Mouse (Mus musculus) ovary, adult 10 weeks (tissue): ENCODE measurements around the gene Gm20489. TPM values are rescaled to one million over a fixed set of nuclear protein-coding genes. Genes with fewer than 3 reads are reported as not detected.

Experiments
- polyA plus RNA-seq: library from polyadenylated mRNA; stranded (reverse); fragments of 350-450 nt; fragmentation: Illumina TruSeq; extraction: RNeasy Lipid Tissue Mini Kit (QIAGEN cat#74804); gene quantifications from one replicate; pipeline ENCODE4 v1.2.3, GENCODE M21; 2014

Gene Gm20489
- polyA plus RNA-seq = 0.51 TPM

DNA sequence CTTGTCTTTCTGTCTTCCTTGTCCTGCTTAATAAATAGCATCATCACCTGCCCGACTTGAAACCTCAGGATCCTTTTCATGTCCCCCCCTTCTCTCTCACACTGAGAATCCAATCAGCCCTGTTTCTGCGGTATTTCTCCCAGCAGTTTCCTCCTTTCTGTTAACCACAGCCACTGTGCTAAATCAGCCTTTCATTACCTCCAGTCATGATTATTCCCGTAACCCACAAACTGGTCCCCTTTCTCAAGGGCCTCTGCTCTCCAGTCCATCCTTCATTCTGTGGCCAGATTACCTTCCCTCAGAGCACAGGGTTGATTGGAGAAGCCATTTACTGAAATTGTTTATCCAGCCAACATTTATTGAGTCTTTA, at the start of gene Gm20489:
TSS of gene Gm20489 (minus strand) at position 269 of the 370 bp plus-strand sequence.

GRCm38 (mm10) chrX:101299055-101299454, 30.2 kb upstream of the Gm20489 start, which contains the start of gene Nlgn3:
Nlgn3 (plus strand) TSS chrX:101299168.

GRCm38 (mm10) chrX:101273875-101274738, 5.3 kb upstream of the Gm20489 start, which contains the start of gene Med12:
Med12 (plus strand) TSS chrX:101274030.

DNA sequence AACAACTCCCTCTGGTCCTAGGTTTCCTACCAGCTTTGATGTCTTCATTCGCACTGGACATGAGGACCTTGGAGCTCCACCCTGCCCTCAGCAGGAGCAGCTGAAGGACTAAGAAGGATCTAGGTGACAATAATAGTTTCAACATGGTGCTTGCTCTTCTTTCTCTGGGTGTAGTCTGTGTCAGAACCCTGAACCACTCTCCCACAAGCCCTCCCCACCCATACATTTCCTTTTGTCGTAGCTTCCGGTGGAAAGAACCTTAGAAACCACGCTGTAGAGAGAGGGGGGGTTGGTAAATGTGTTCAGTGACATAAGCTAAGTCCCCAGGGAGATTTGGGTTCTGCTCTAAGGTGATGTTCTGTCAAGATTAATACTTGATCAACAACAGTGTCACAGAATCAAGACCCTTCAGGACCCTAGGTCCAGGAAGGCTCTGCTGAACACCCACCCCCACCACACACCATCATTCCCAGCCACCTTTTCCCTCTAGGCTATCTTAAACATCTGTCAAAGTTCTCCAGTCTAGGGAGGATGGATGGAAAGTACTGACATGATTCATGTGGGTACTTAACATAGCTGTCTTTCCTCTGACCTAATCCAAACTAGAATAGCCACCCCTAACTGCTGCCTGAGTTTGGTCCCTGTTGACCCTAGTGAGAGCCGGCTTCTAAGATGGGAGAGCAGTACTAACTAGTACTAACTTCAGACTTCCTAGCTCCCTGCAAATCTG, 633 bp downstream of the Gm20489 start, which contains the start of gene Il2rg:
TSS of gene Il2rg (minus strand) at position 231 of the 730 bp plus-strand sequence.

GRCm38 (mm10) chrX:101263892-101264291, 4.9 kb downstream of the Gm20489 start, which contains the start of gene Gm614:
Gm614 (minus strand) TSS chrX:101263992.

DNA sequence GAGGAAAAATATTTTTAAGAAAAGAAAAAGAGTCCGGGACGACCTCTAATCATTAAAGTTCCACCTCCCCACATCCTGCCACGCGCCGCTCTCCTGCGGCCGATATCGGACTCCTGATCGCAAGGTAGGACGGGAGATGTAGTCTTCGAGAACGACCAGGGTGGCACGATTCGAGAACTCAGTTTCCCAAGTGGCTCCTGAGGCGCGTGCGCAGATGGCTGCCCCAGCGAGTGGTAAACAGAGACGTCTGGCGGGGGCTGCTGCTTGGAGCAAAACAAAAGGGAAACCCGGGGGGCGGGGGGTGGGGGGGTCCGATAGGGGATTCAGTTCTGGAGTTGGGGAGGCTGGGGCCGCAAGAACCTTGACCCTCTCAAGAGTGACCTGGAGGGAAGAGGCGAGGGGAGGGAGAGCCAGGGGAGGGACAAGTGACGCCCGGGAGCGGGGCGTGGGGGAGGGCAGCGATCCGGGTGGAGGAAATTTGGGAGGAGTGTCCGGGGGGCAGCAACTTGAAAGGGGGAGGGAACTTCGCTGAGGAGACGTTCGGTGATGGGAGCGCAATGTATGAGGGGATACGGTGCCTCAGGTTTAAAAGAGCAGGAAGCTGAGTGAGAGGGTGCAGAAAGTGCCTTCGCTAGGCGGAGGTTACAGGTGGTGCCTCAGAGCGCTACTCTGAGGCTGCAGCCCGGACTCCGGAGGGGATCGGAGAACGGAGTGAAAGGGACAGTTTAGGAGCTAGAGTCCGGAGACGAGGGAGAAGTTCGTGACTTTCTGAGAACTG, 14.7 kb downstream of the Gm20489 start, which contains the start of gene Foxo4:
TSS of gene Foxo4 (plus strand) at position 577 of the 778 bp plus-strand sequence.

DNA sequence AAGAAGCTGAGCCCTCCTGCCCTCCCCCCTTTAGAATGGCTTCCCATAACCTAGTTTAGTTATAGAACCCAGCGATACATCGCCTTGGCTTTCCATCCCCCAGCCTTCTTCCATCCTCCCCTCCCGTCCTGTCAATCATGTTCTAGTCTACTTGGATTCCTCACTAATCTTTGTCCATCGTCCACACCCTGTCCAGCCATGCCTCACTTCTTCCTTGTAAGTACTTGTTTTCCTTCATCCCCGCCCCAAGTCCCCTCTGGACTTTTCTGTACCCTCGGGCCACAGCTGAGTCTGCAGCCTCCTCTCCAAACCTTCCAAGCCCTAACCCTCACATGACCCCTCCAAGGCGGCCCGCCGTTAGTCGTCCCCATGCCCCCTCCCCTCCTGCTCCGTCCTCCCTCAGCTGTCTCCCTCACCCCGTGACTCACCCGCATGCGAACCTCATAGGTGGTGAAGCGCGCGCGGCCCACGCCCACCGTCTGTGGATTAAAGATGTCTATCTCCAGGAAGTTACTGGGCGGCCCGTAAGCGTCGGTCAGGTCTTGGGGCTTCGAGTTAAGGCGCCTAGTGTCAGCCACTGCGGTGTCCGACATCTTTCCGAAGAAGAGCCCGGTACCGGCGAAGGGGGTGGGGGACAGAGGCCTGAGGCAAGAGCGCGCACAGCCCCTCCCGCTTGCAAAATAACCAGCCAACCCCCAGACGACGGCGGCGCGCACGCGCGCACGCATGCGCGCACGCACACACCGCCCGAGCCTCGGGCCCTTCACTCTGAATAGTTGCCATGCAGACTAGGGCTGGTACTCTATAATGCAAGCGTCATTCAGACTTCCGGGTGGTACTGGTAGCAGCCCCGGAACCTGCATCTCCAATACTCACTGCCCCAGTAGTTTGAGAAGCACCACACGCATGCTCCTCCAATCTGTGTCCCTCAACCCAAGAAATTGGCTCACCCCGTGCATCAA, 46.7 kb downstream of the Gm20489 start, which contains the start of gene Snx12:
TSS of gene Snx12 (minus strand) at position 730 of the 962 bp plus-strand sequence.

Other genes starting within 250 kb of the Gm20489 start
- gene Tex11, start 209.4 kb downstream of the Gm20489 start, polyA plus RNA-seq = 0.80 TPM
- 0.20 TPM for gene Slc7a3, start 183.0 kb downstream of the Gm20489 start, polyA plus RNA-seq
- gene Snx12, start 46.5 kb downstream of the Gm20489 start, polyA plus RNA-seq = 56.9 TPM
- 16.8 TPM for gene Foxo4, start 14.5 kb downstream of the Gm20489 start, polyA plus RNA-seq
- not detected for gene Gm614, start 5.0 kb downstream of the Gm20489 start, polyA plus RNA-seq
- 15.9 TPM for gene Il2rg, start 768 bp downstream of the Gm20489 start, polyA plus RNA-seq
- gene Med12, start 5.0 kb upstream of the Gm20489 start, polyA plus RNA-seq = 4.3 TPM
- 0.86 TPM for gene Nlgn3, start 30.1 kb upstream of the Gm20489 start, polyA plus RNA-seq
- gene Gjb1, start 107.4 kb upstream of the Gm20489 start, polyA plus RNA-seq = not detected
- 90.9 TPM for gene Zmym3, start 151.8 kb upstream of the Gm20489 start, polyA plus RNA-seq
- gene Nono, start 160.3 kb upstream of the Gm20489 start, polyA plus RNA-seq = 637 TPM
- gene Itgb1bp2, start 180.1 kb upstream of the Gm20489 start, polyA plus RNA-seq = not detected